Mouse (Mus musculus) CH12.LX (cell line): ENCODE data around the gene Mgat3. TPM values are rescaled to one million over a fixed set of nuclear protein-coding genes. Genes with fewer than 3 reads are reported as not detected.

Source experiments
- DNase-seq: peaks from one replicate; pipeline ENCODE4 v3.0.0-alpha.2; 2013; ENCODE audit errors: extremely low read depth
- H3K27ac ChIP-seq: 2 replicates; pipeline ENCODE4 v1.5.1; 2012; ENCODE audit warnings: low read depth, mild to moderate bottlenecking, control low read depth, moderate library complexity; ENCODE audit not compliant: insufficient read depth
- H3K27me3 ChIP-seq: replicated peaks from 2 replicates; pipeline ENCODE3; 2012; ENCODE audit warnings: inconsistent platforms
- H3K36me3 ChIP-seq, 2 experiments: replicated peaks in 1 of 2; 2 replicates each; pipeline versions ENCODE3 to v1.6.1; 2012; ENCODE audit warnings: inconsistent platforms in 1 of 2, low read length in 1 of 2, mild to moderate bottlenecking in 1 of 2, mixed read lengths in 1 of 2, moderate library complexity in 1 of 2; ENCODE audit not compliant: control insufficient read depth in 1 of 2, insufficient read depth in 1 of 2
- H3K4me1 ChIP-seq, 2 experiments: 2 replicates each; pipeline ENCODE4 v1.6.1; 2012; ENCODE audit warnings: inconsistent platforms in 1 of 2, moderate library complexity in 1 of 2; ENCODE audit not compliant: insufficient read depth in 2 of 2, control insufficient read depth in 1 of 2
- H3K4me2 ChIP-seq: 2 replicates; pipeline ENCODE4 v1.6.1; 2012; ENCODE audit warnings: low read depth, mild to moderate bottlenecking, control low read depth; ENCODE audit not compliant: poor library complexity, insufficient read depth, severe bottlenecking
- H3K4me3 ChIP-seq, 3 experiments: fragments of 150-350 bp in 1 of 3; sonication (generic) in 1 of 3; replicated peaks in 1 of 3; 2 replicates each; pipeline versions ENCODE3 to v1.5.1; 2011 to 2012; ENCODE audit warnings: low read depth in 2 of 3, low read length in 2 of 3, mild to moderate bottlenecking in 2 of 3, moderate library complexity in 2 of 3, control low read depth in 1 of 3, improper control_type of control experiment in 1 of 3, inconsistent platforms in 1 of 3, mixed read lengths in 1 of 3; ENCODE audit not compliant: poor library complexity in 1 of 3
- H3K79me2 ChIP-seq: replicated peaks from 2 replicates; pipeline ENCODE4 v1.6.1; 2012; ENCODE audit warnings: mild to moderate bottlenecking, moderate library complexity; ENCODE audit not compliant: control insufficient read depth, poor library complexity, insufficient read depth, severe bottlenecking; ENCODE audit errors: extremely low read depth
- H3K9ac ChIP-seq: 2 replicates; pipeline ENCODE4 v1.6.1; 2012; ENCODE audit warnings: low read depth, mild to moderate bottlenecking, control low read depth, moderate library complexity; ENCODE audit not compliant: insufficient read depth
- H3K9me3 ChIP-seq: replicated peaks from 2 replicates; pipeline ENCODE3; 2012; ENCODE audit warnings: low read length, inconsistent platforms, mixed read lengths
- BHLHE40 ChIP-seq: IDR thresholded peaks from 2 replicates; pipeline ENCODE4 v1.6.1; 2011; ENCODE audit warnings: mild to moderate bottlenecking, low read depth, low read length, improper control_type of control experiment
- CHD1 ChIP-seq: IDR thresholded peaks from 2 replicates; pipeline ENCODE4 v1.6.1; 2012; ENCODE audit warnings: low read depth, low read length, improper control_type of control experiment, inconsistent platforms
- CHD2 ChIP-seq: IDR thresholded peaks from 2 replicates; pipeline ENCODE4 v1.6.1; 2011; ENCODE audit warnings: low read length, improper control_type of control experiment
- CTCF ChIP-seq, 2 experiments: IDR thresholded peaks in 1 of 2; conservative IDR thresholded peaks in 1 of 2; 2 replicates each; pipeline ENCODE4 v1.5.1; 2011 to 2012; ENCODE audit warnings: low read depth in 2 of 2, low read length in 2 of 2, improper control_type of control experiment in 1 of 2, inconsistent platforms in 1 of 2, mild to moderate bottlenecking in 1 of 2, moderate library complexity in 1 of 2
- ETS1 ChIP-seq: conservative IDR thresholded peaks from 2 replicates; pipeline ENCODE4 v1.6.1; 2012; ENCODE audit warnings: low read depth, mild to moderate bottlenecking, inconsistent platforms, low read length, improper control_type of control experiment, moderate library complexity
- IRF4 ChIP-seq: IDR thresholded peaks from 2 replicates; pipeline ENCODE4 v1.6.1; 2014; ENCODE audit warnings: low read depth, mild to moderate bottlenecking, inconsistent platforms, low read length, improper control_type of control experiment
- JUND ChIP-seq: conservative IDR thresholded peaks from 2 replicates; pipeline ENCODE4 v1.6.1; 2011; ENCODE audit warnings: low read depth, low read length, improper control_type of control experiment
- MAX ChIP-seq: IDR thresholded peaks from 2 replicates; pipeline ENCODE4 v1.6.1; 2011; ENCODE audit warnings: low read length, improper control_type of control experiment
- MEF2A ChIP-seq: IDR thresholded peaks from 2 replicates; pipeline ENCODE4 v1.6.1; 2014; ENCODE audit warnings: low read depth, mild to moderate bottlenecking, inconsistent platforms, low read length, improper control_type of control experiment, borderline replicate concordance
- MYC ChIP-seq: IDR thresholded peaks from 2 replicates; pipeline ENCODE4 v1.6.1; 2011; ENCODE audit warnings: low read depth, mild to moderate bottlenecking, improper control_type of control experiment, low read length
- NRF1 ChIP-seq: IDR thresholded peaks from 2 replicates; pipeline ENCODE4 v1.6.1; 2014; ENCODE audit warnings: low read depth, mild to moderate bottlenecking, inconsistent platforms, low read length, improper control_type of control experiment, moderate library complexity
- PAX5 ChIP-seq: IDR thresholded peaks from 2 replicates; pipeline ENCODE4 v1.6.1; 2012; ENCODE audit warnings: low read length, inconsistent platforms, mixed read lengths
- POLR2A ChIP-seq: IDR thresholded peaks from 2 replicates; pipeline ENCODE4 v1.6.1; 2011; ENCODE audit warnings: low read depth, mild to moderate bottlenecking, improper control_type of control experiment, low read length
- TBP ChIP-seq: conservative IDR thresholded peaks from 2 replicates; pipeline ENCODE4 v1.6.1; 2011; ENCODE audit warnings: low read depth, low read length, improper control_type of control experiment
- UBTF ChIP-seq: IDR thresholded peaks from 2 replicates; pipeline ENCODE4 v1.6.1; 2012; ENCODE audit warnings: low read depth, mild to moderate bottlenecking, inconsistent platforms, low read length, improper control_type of control experiment, moderate library complexity
- USF1 ChIP-seq: IDR thresholded peaks from 2 replicates; pipeline ENCODE4 v1.6.1; 2014; ENCODE audit warnings: low read depth, mild to moderate bottlenecking, inconsistent platforms, low read length, improper control_type of control experiment
- dilution Hi-C: fragments of 300-500 bp; cut with MboI; formaldehyde crosslinking; loops from 2 replicates; pipeline ENCODE4 v1.14.3; 2020; ENCODE audit warnings: low sequenced_read_pairs; ENCODE audit not compliant: extremely low pct_unique_long_range_greater_than_20kb, extremely low pct_ligation_motif_present
- in situ Hi-C: fragments of 300-500 bp; cut with MboI; formaldehyde crosslinking; loops from 3 replicates; pipeline ENCODE4 v1.14.3; 2019; ENCODE audit warnings: low sequenced_read_pairs, low pct_ligation_motif_present, low pct_unique_long_range_greater_than_20kb, mixed read lengths
- polyA plus RNA-seq: library from polyadenylated mRNA; unstranded; fragments of >175 nt; gene quantifications from 2 replicates; pipeline ENCODE4 v1.2.1, GENCODE M21; 2012; ENCODE audit warnings: low read depth; ENCODE audit not compliant: insufficient read length
- total RNA-seq, 2 experiments: library from RNA; depleted of rRNA; stranded (reverse); fragments of 300-350 nt in 1 of 2; fragments of >200 nt in 1 of 2; gene quantifications; 2 replicates each; pipeline ENCODE4 v1.2.3; 2012 to 2014

The Mgat3 gene
- total and polyA plus RNA-seq, 3 experiments = 0.09 to 0.36 (median 0.21) TPM

GRCm38 (mm10) chr15:80140878-80141277 lies 32.6 kb upstream of the Mgat3 start:
- Histone ChIP-seq H3K9me3 (peaks cover 3% of the 10 kb centered on the region), H3K4me1 (peaks cover 0 to 59% of the 10 kb centered on the region in 2 experiments; a peak in 2 of 4 replicates), H3K4me2 (no peak overlapping the region), H3K9ac (no peak overlapping the region), H3K79me2 (peaks cover 6% of the 10 kb centered on the region; the same call in 1 of the 2 replicates)
- in situ Hi-C loops (no loop called here), dilution Hi-C loops (no loop called here)
- no peak for DNase-seq
- TF ChIP-seq TBP (no peak), PAX5 (no peak), IRF4 (no peak), CTCF (conservative IDR thresholded peaks at IDR 0.05 in 1 of 2, IDR thresholded peaks at IDR 0.05 in 1 of 2; ENCODE audit: low read depth in 2 of 2, low read length in 2 of 2) (no peak), POLR2A (no peak), UBTF (no peak), CHD1 (no peak), MAX (no peak), JUND (no peak), USF1 (no peak), MYC (no peak), ETS1 (no peak), MEF2A (no peak), NRF1 (no peak), BHLHE40 (no peak)
- TF ChIP-seq, all 38 proteins: peak for 0
- Histone ChIP-seq H3K27ac (no peak overlapping the region), H3K4me3 (no peak overlapping the region), H3K27me3 (no peaks in the 10 kb centered on the region), H3K36me3 (peaks cover 10 to 92% of the 10 kb centered on the region in 2 experiments)

GRCm38 (mm10) chr15:80142130-80142529 lies 31.4 kb upstream of the Mgat3 start:
- peaks cover 2% of the 10 kb centered on the region; the same call in 1 of the 2 replicates for H3K79me2 ChIP-seq
- peaks cover 7 to 87% of the 10 kb centered on the region in 2 experiments for H3K36me3 ChIP-seq
- peak; percentile 24 for DNase-seq
- H3K4me2 ChIP-seq = no peak overlapping the region
- no peak overlapping the region for H3K27ac ChIP-seq
- peaks cover 3% of the 10 kb centered on the region for H3K9me3 ChIP-seq
- no peaks in the 10 kb centered on the region for H3K27me3 ChIP-seq
- peaks cover 0 to 52% of the 10 kb centered on the region in 2 experiments; a peak in 2 of 4 replicates for H3K4me1 ChIP-seq
- dilution Hi-C loops (no loop called here), in situ Hi-C loops (no loop called here)
- TF ChIP-seq CHD2 (no peak), CTCF (conservative IDR thresholded peaks at IDR 0.05 in 1 of 2, IDR thresholded peaks at IDR 0.05 in 1 of 2; ENCODE audit: low read depth in 2 of 2, low read length in 2 of 2) (peak; percentile 30 to 33; a peak in 3 of 4 replicates), POLR2A (no peak), JUND (no peak)
- no peak overlapping the region for H3K4me3 ChIP-seq
- H3K9ac ChIP-seq = no peak overlapping the region
